ENCODE assay signal across 8 mouse cellular contexts in genomic region chr6:53067446-53067988, GRCm38 (mm10). TPM values are rescaled to one million over a fixed set of nuclear protein-coding genes. Genes with fewer than 3 reads are reported as not detected.
DNase-seq lines count a peak whose midpoint lies in the region; ATAC-seq and TF ChIP-seq lines count a peak whose summit lies in the region.

No protein-coding gene starts in this region.

- intact Hi-C loops in heart, adult 2 months (cut with DNase I), result no loop called here
- intact Hi-C loops in heart, postnatal 25 days (cut with DNase I), result no loop called here

- TF ChIP-seq CTCF in heart, adult 2 months (IDR thresholded peaks at IDR 0.05), result no peak
- no peak for TF ChIP-seq CTCF in embryonic fibroblast, embryonic 13.5 days (IDR thresholded peaks at IDR 0.05; ENCODE audit: borderline replicate concordance, insufficient read depth, low read length)

- H3K9me3 ChIP-seq in liver, embryonic 13.5 days (replicated peaks), result no peaks in the 10 kb centered on the region
- H3K9me3 ChIP-seq in neural tube, embryonic 12.5 days, result no peaks in the 10 kb centered on the region

- peak overlapping the region; percentile 54 for H3K4me3 ChIP-seq in heart, adult 2 months
- H3K4me3 ChIP-seq in embryonic fibroblast, embryonic 13.5 days (ENCODE audit: insufficient read depth, low read length), result peak overlapping the region; percentile 40
- peak overlapping the region; percentile 64 for H3K4me3 ChIP-seq in liver, embryonic 13.5 days (replicated peaks)
- peak overlapping the region; percentile 77 for H3K4me3 ChIP-seq in neural tube, embryonic 12.5 days

- H3K79me2 ChIP-seq in heart, adult 2 months (replicated peaks; ENCODE audit: control insufficient read depth, insufficient read depth, low read length), result no peaks in the 10 kb centered on the region

- DNase-seq in heart, adult 2 months, result peak in 1 of 2 experiments; percentile 41
- no peak for DNase-seq in heart, postnatal 25 days (ENCODE audit: low spot score)
- peak; percentile 27 for DNase-seq in adrenal gland, postnatal 10 days
- DNase-seq in liver, embryonic 13.5 days, result no peak
- no peak for DNase-seq in Muller cell, postnatal 12 days (ENCODE audit: inconsistent ontology term)

- no peak overlapping the region for H3K27ac ChIP-seq in heart, adult 2 months
- H3K27ac ChIP-seq in embryonic fibroblast, embryonic 13.5 days (ENCODE audit: insufficient read depth, low read length), result no peak overlapping the region
- no peak overlapping the region for H3K27ac ChIP-seq in liver, embryonic 13.5 days
- no peak overlapping the region for H3K27ac ChIP-seq in neural tube, embryonic 12.5 days

- no peak for TF ChIP-seq POLR2A in heart, adult 2 months (IDR thresholded peaks at IDR 0.05; ENCODE audit: insufficient read depth, low read depth, low read length)
- TF ChIP-seq POLR2A in embryonic fibroblast, embryonic 13.5 days (IDR thresholded peaks at IDR 0.05; ENCODE audit: low read depth, low read length), result no peak

- H3K4me1 ChIP-seq in heart, adult 2 months (ENCODE audit: control insufficient read depth, insufficient read depth, low read length), result no peaks in the 10 kb centered on the region
- H3K4me1 ChIP-seq in embryonic fibroblast, embryonic 13.5 days (ENCODE audit: control insufficient read depth, insufficient read depth, low read length), result 0 out of 2 replicates have a peak, but pooled peaks cover 2% of the 10 kb centered on the region
- H3K4me1 ChIP-seq in liver, embryonic 13.5 days (replicated peaks), result no peaks in the 10 kb centered on the region
- no peaks in the 10 kb centered on the region for H3K4me1 ChIP-seq in neural tube, embryonic 12.5 days

- no peaks in the 10 kb centered on the region for H3K36me3 ChIP-seq in heart, adult 2 months (ENCODE audit: control insufficient read depth, insufficient read depth, low read length)
- H3K36me3 ChIP-seq in liver, embryonic 13.5 days, result no peaks in the 10 kb centered on the region
- no peaks in the 10 kb centered on the region for H3K36me3 ChIP-seq in neural tube, embryonic 12.5 days

- H3K9ac ChIP-seq in heart, adult 2 months (ENCODE audit: low read depth, low read length), result peak overlapping the region; percentile 64
- H3K9ac ChIP-seq in liver, embryonic 13.5 days, result peak overlapping the region; percentile 47; the same call in 1 of the 2 replicates
- peak overlapping the region; percentile 81 for H3K9ac ChIP-seq in neural tube, embryonic 12.5 days

- WGBS in heart, adult 2 months, result 19% methylated on average over 40 of the region's 41 CpGs
- 14% methylated on average over 20 of the region's 41 CpGs for WGBS in liver, embryonic 13.5 days (ENCODE audit: insufficient replicate concordance)
- WGBS in neural tube, embryonic 12.5 days, result 2% methylated on average over 41 of the region's 41 CpGs

- ATAC-seq in inflammation-experienced regulatory T-cells, adult 6 months, result peak; percentile 19
- ATAC-seq in liver, embryonic 13.5 days (ENCODE audit: low read depth), result no peak
- ATAC-seq in neural tube, embryonic 12.5 days (ENCODE audit: low FRiP score, low read depth), result peak; percentile 39; the same call in 1 of the 2 replicates

- no peaks in the 10 kb centered on the region for H3K27me3 ChIP-seq in heart, adult 2 months (ENCODE audit: control insufficient read depth, insufficient read depth, low read length)
- H3K27me3 ChIP-seq in liver, embryonic 13.5 days, result peaks cover 57% of the 10 kb centered on the region
- peaks cover 22% of the 10 kb centered on the region for H3K27me3 ChIP-seq in neural tube, embryonic 12.5 days (replicated peaks)

- peak overlapping the region; percentile 76 for H3K4me2 ChIP-seq in liver, embryonic 13.5 days
- H3K4me2 ChIP-seq in neural tube, embryonic 12.5 days (replicated peaks), result peak overlapping the region; percentile 89

- TF ChIP-seq EP300 in heart, adult 2 months (IDR thresholded peaks at IDR 0.05; ENCODE audit: insufficient read depth, low read depth, low read length), result no peak

RNA-seq across cellular contexts. Expression of gene Jazf1, which starts 0.9 kb away (rescaled TPM):
- 1 to 10 TPM; 1.4 to 2.6 TPM for total RNA-seq in heart, adult 2 months (2021)
- 1.2 and 2.2 TPM in 2 replicates for polyA plus RNA-seq in heart, adult 2 months (2012; rRNA removed)
- 1 to 10 TPM; 2.8 to 3.2 TPM for total RNA-seq in heart, postnatal 25 days (2021)
- 1 to 10 TPM; 5.0 to 5.4 TPM for total RNA-seq in adrenal gland, postnatal 10 days (2021)
- polyA plus RNA-seq in embryonic fibroblast, embryonic 13.5 days (2011; ENCODE audit: insufficient read length, low read depth, missing spikeins), result 3.2 and 8.8 TPM in 2 replicates
- 10 to 100 TPM in 2 of 3 experiments, 1 to 10 TPM in 1; 9.9 to 15.3 (median 11.0) TPM for polyA plus RNA-seq in inflammation-experienced regulatory T-cells, adult 6 months (2017; shearing (Covaris generic))
- 1.4 and 1.7 TPM in 2 replicates for polyA plus RNA-seq in liver, embryonic 13.5 days (2015; fragmentation: Nextera tagmentation; extraction: Ambion mirVana)
- polyA plus RNA-seq in neural tube, embryonic 12.5 days (2016; fragmentation: Nextera tagmentation; extraction: Ambion mirVana), result 14.1 and 15.7 TPM in 2 replicates
